Mouse (Mus musculus): ENCODE measurements at regions not wholly inside any gene's neighbourhood (a gene's known extent, or its start where the extent isn't known, plus 50 kb on each side); places are given as distances from the start of the nearest gene placed in this dataset.

DNA sequence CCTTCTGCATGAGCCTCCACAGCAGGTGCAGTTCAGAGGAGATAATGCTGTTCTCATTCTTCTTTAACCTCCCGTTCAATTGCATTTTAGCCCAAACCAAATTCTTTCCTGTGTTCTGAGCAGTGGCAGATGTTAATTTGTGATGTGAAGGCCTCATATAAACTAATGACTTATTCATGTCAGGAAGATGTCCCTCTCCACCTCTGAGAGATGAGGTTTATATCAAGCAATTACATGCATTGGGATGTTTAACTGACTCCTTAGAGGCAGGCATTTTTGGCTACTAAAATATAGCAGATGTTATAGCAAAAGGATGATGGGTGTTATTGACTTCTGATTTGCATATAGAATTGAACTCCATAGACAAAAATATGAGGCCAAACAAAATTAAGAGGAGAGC lies 262.1 kb downstream of the Kcna4 start:
- Histone ChIP-seq H3K36me3 (ENCODE audit: control insufficient read depth, insufficient read depth, low read length) (no peaks in the 10 kb centered on the region), H3K9me3 (replicated peaks; ENCODE audit: control insufficient read depth, low read length) (no peaks in the 10 kb centered on the region), H3K9ac (ENCODE audit: low read length) (no peak overlapping the region), H3K27ac (ENCODE audit: low read depth, low read length) (no peak overlapping the region), H3K4me1 (ENCODE audit: control insufficient read depth, insufficient read depth, low read length) (no peaks in the 10 kb centered on the region), H3K4me2 (ENCODE audit: low read length) (no peak overlapping the region), H3K27me3 (replicated peaks; ENCODE audit: control insufficient read depth, insufficient read depth, low read length) (no peaks in the 10 kb centered on the region), H3K4me3 (ENCODE audit: low read depth, low read length) (no peak overlapping the region)
- DNase-seq (ENCODE audit: low spot score) (no peak), ATAC-seq (no peak)
- 81% methylated on average over 1 of the region's 1 CpGs for WGBS

- no peaks in the 10 kb centered on the region for H3K9me3 ChIP-seq (replicated peaks; ENCODE audit: control insufficient read depth, low read length)
- no peaks in the 10 kb centered on the region for H3K36me3 ChIP-seq (ENCODE audit: control insufficient read depth, insufficient read depth, low read length)
- no peak overlapping the region for H3K9ac ChIP-seq (ENCODE audit: low read length)
- ATAC-seq: no peak
- H3K27me3 ChIP-seq (replicated peaks; ENCODE audit: control insufficient read depth, insufficient read depth, low read length): no peaks in the 10 kb centered on the region
- no peak overlapping the region for H3K4me2 ChIP-seq (ENCODE audit: low read length)
- H3K4me1 ChIP-seq (ENCODE audit: control insufficient read depth, insufficient read depth, low read length): no peaks in the 10 kb centered on the region
- DNase-seq (ENCODE audit: low spot score): no peak
- H3K4me3 ChIP-seq (ENCODE audit: low read depth, low read length): no peak overlapping the region
- 85% methylated on average over 3 of the region's 3 CpGs for WGBS
- no peak overlapping the region for H3K27ac ChIP-seq (ENCODE audit: low read depth, low read length)
Observed at GRCm38 (mm10) chr2:107556239-107556638, 265.8 kb downstream of the Kcna4 start.

GRCm38 (mm10) chr2:107569618-107570017 lies 279.2 kb downstream of the Kcna4 start:
- no peak for ATAC-seq
- no peak for DNase-seq (ENCODE audit: low spot score)
- Histone ChIP-seq H3K4me1 (ENCODE audit: control insufficient read depth, insufficient read depth, low read length) (no peaks in the 10 kb centered on the region), H3K9me3 (replicated peaks; ENCODE audit: control insufficient read depth, low read length) (no peaks in the 10 kb centered on the region), H3K27ac (ENCODE audit: low read depth, low read length) (no peak overlapping the region), H3K4me3 (ENCODE audit: low read depth, low read length) (no peak overlapping the region), H3K9ac (ENCODE audit: low read length) (no peak overlapping the region), H3K36me3 (ENCODE audit: control insufficient read depth, insufficient read depth, low read length) (no peaks in the 10 kb centered on the region), H3K4me2 (ENCODE audit: low read length) (no peak overlapping the region), H3K27me3 (replicated peaks; ENCODE audit: control insufficient read depth, insufficient read depth, low read length) (no peaks in the 10 kb centered on the region)
- 73% methylated on average over 2 of the region's 2 CpGs for WGBS

- Histone ChIP-seq H3K27me3 (replicated peaks; ENCODE audit: control insufficient read depth, insufficient read depth, low read length) (no peaks in the 10 kb centered on the region), H3K9me3 (replicated peaks; ENCODE audit: control insufficient read depth, low read length) (no peaks in the 10 kb centered on the region), H3K9ac (ENCODE audit: low read length) (no peak overlapping the region), H3K27ac (ENCODE audit: low read depth, low read length) (no peak overlapping the region), H3K4me3 (ENCODE audit: low read depth, low read length) (no peak overlapping the region), H3K36me3 (ENCODE audit: control insufficient read depth, insufficient read depth, low read length) (no peaks in the 10 kb centered on the region), H3K4me2 (ENCODE audit: low read length) (no peak overlapping the region), H3K4me1 (ENCODE audit: control insufficient read depth, insufficient read depth, low read length) (peaks cover 3% of the 10 kb centered on the region; the same call in 1 of the 2 replicates)
- ATAC-seq (no peak), DNase-seq (ENCODE audit: low spot score) (no peak)
- 70% methylated on average over 5 of the region's 5 CpGs for WGBS
Observed at GRCm38 (mm10) chr2:107609872-107610559, 319.6 kb downstream of the Kcna4 start.

- no peak for DNase-seq (ENCODE audit: low spot score)
- H3K36me3 ChIP-seq (ENCODE audit: control insufficient read depth, insufficient read depth, low read length): no peaks in the 10 kb centered on the region
- ATAC-seq: no peak
Observed at GRCm38 (mm10) chr2:107611811-107612210, 321.4 kb downstream of the Kcna4 start.

DNA sequence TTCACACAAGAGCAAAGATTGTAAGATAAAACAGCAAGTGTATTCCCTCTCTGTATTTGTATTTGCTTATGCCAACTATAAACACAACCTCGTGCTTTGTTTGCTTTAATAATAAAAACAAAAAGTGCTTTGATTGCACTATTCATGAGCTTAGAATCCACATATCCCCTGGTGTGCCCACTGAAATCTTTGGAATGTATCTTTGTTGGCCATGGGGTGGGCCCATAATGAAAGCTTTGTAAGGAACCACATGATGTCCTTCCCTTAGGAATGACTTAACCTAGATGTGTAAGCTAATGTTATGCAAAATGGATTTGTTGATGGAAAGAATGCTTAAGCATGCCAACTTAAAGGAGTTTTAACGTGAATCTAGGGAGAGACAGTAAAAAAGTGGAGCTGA lies 321.8 kb downstream of the Kcna4 start:
- Histone ChIP-seq H3K4me2 (ENCODE audit: low read length) (no peak overlapping the region), H3K36me3 (ENCODE audit: control insufficient read depth, insufficient read depth, low read length) (no peaks in the 10 kb centered on the region), H3K27me3 (replicated peaks; ENCODE audit: control insufficient read depth, insufficient read depth, low read length) (no peaks in the 10 kb centered on the region), H3K4me1 (ENCODE audit: control insufficient read depth, insufficient read depth, low read length) (peaks cover 3% of the 10 kb centered on the region; the same call in 1 of the 2 replicates), H3K9me3 (replicated peaks; ENCODE audit: control insufficient read depth, low read length) (no peaks in the 10 kb centered on the region), H3K9ac (ENCODE audit: low read length) (no peak overlapping the region), H3K4me3 (ENCODE audit: low read depth, low read length) (no peak overlapping the region), H3K27ac (ENCODE audit: low read depth, low read length) (no peak overlapping the region)
- WGBS: 7% methylated on average over 2 of the region's 2 CpGs
- DNase-seq (ENCODE audit: low spot score): no peak
- no peak for ATAC-seq

More at GRCm38 (mm10) chr2:107611811-107612210, 321.4 kb downstream of the Kcna4 start:
- H3K9me3 ChIP-seq (replicated peaks; ENCODE audit: control insufficient read depth, low read length): no peaks in the 10 kb centered on the region
- H3K27ac ChIP-seq (ENCODE audit: low read depth, low read length): no peak overlapping the region
- H3K9ac ChIP-seq (ENCODE audit: low read length): no peak overlapping the region
- WGBS: 18% methylated on average over 5 of the region's 5 CpGs
- H3K4me3 ChIP-seq (ENCODE audit: low read depth, low read length): no peak overlapping the region
- H3K27me3 ChIP-seq (replicated peaks; ENCODE audit: control insufficient read depth, insufficient read depth, low read length): no peaks in the 10 kb centered on the region
- peaks cover 3% of the 10 kb centered on the region; the same call in 1 of the 2 replicates for H3K4me1 ChIP-seq (ENCODE audit: control insufficient read depth, insufficient read depth, low read length)
- no peak overlapping the region for H3K4me2 ChIP-seq (ENCODE audit: low read length)

DNA sequence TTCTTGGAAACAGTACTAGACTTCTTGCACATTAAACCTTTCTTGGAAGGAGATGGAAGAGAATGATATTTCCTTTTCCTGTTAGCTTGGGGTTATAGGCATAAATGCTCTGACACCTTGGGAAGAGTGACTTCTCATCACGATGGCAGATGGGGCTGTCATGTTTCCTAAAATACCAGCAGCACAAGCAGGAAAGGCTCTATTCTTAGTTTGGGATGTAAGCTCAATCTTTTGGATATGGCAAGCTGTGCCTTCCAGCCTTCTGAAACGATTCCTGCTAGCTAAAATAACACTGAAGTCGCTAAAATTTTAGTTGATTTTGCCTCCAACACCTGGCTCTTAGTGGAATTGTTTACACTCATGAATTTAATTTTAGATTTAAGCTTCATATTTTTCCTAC lies 324.3 kb downstream of the Kcna4 start:
- Histone ChIP-seq H3K27me3 (replicated peaks; ENCODE audit: control insufficient read depth, insufficient read depth, low read length) (no peaks in the 10 kb centered on the region), H3K4me3 (ENCODE audit: low read depth, low read length) (no peak overlapping the region), H3K9me3 (replicated peaks; ENCODE audit: control insufficient read depth, low read length) (no peaks in the 10 kb centered on the region), H3K36me3 (ENCODE audit: control insufficient read depth, insufficient read depth, low read length) (no peaks in the 10 kb centered on the region), H3K27ac (ENCODE audit: low read depth, low read length) (no peak overlapping the region), H3K9ac (ENCODE audit: low read length) (no peak overlapping the region), H3K4me2 (ENCODE audit: low read length) (no peak overlapping the region), H3K4me1 (ENCODE audit: control insufficient read depth, insufficient read depth, low read length) (peaks cover 3% of the 10 kb centered on the region; the same call in 1 of the 2 replicates)
- DNase-seq (ENCODE audit: low spot score): no peak
- WGBS: 68% methylated on average over 3 of the region's 3 CpGs
- no peak for ATAC-seq

GRCm38 (mm10) chr2:107627458-107627857 lies 337.0 kb downstream of the Kcna4 start:
- no peaks in the 10 kb centered on the region for H3K9me3 ChIP-seq (replicated peaks; ENCODE audit: control insufficient read depth, low read length)
- DNase-seq (ENCODE audit: low spot score) (peak; percentile 20), ATAC-seq (no peak)
- no peaks in the 10 kb centered on the region for H3K36me3 ChIP-seq (ENCODE audit: control insufficient read depth, insufficient read depth, low read length)
- no peak overlapping the region for H3K9ac ChIP-seq (ENCODE audit: low read length)
- no peak overlapping the region for H3K4me2 ChIP-seq (ENCODE audit: low read length)
- no peaks in the 10 kb centered on the region for H3K27me3 ChIP-seq (replicated peaks; ENCODE audit: control insufficient read depth, insufficient read depth, low read length)
- no peak overlapping the region for H3K27ac ChIP-seq (ENCODE audit: low read depth, low read length)
- no peaks in the 10 kb centered on the region for H3K4me1 ChIP-seq (ENCODE audit: control insufficient read depth, insufficient read depth, low read length)
- H3K4me3 ChIP-seq (ENCODE audit: low read depth, low read length): no peak overlapping the region

DNA sequence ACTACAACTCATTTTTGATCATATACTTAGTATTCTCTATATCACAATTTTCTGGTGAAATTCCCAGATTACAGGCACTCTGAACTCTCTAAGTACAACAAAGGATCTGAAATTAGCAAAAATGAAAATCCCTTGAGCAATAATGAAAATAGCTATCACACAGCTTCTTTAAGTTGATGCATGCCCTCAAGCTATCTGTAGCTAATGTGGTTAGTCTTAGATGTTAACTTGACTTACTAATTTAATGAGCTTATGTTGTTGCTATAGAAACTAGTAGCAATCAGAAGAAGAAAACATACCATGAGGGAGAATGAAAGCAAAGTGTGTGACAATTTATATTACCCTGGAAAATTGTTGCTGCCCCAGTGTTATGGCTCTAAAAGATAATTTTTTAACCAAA lies 368.7 kb downstream of the Kcna4 start:
- Histone ChIP-seq H3K27ac (ENCODE audit: low read depth, low read length) (no peak overlapping the region), H3K36me3 (ENCODE audit: control insufficient read depth, insufficient read depth, low read length) (no peaks in the 10 kb centered on the region), H3K4me2 (ENCODE audit: low read length) (no peak overlapping the region), H3K4me1 (ENCODE audit: control insufficient read depth, insufficient read depth, low read length) (no peaks in the 10 kb centered on the region), H3K9ac (ENCODE audit: low read length) (no peak overlapping the region), H3K27me3 (replicated peaks; ENCODE audit: control insufficient read depth, insufficient read depth, low read length) (no peaks in the 10 kb centered on the region), H3K9me3 (replicated peaks; ENCODE audit: control insufficient read depth, low read length) (no peaks in the 10 kb centered on the region), H3K4me3 (ENCODE audit: low read depth, low read length) (no peak overlapping the region)
- ATAC-seq (no peak), DNase-seq (ENCODE audit: low spot score) (no peak)
